Mouse (Mus musculus) layer of hippocampus, postnatal 14 days (tissue): Measurements from ENCODE around the gene Olfr622. TPM values are rescaled to one million over a fixed set of nuclear protein-coding genes. Genes with fewer than 3 reads are reported as not detected.

Experiments
- DNase-seq, 2 experiments: peaks; one replicate each; pipeline ENCODE4 v3.0.0; 2021 to 2022; ENCODE audit warnings: low spot score in 2 of 2, mixed read lengths in 1 of 2
- long read RNA-seq, 2 experiments: library from polyadenylated mRNA; stranded (forward); transcript quantifications; one replicate each; pipeline ENCODE4 v2.0.0; 2021
- total RNA-seq, 2 experiments: library from RNA; stranded (reverse); gene quantifications; 2 replicates each; pipeline ENCODE4 v1.2.3; 2021

Gene Olfr622
- not detected for total RNA-seq
- long read RNA-seq, experiment 1 = 0 reads
- long read RNA-seq, experiment 2 = 0 reads

- DNase-seq = no peak
Measured at GRCm38 (mm10) chr7:103642602-103643001, at the start of gene Olfr622. TSS of gene Olfr622 (minus strand) at chr7:103642702.

GRCm38 (mm10) chr7:103682420-103682819 lies 39.9 kb upstream of the Olfr622 start, which contains the start of gene Olfr625-ps1:
TSS of gene Olfr625-ps1 (plus strand) at chr7:103682720.
- DNase-seq = no peak

GRCm38 (mm10) chr7:103671091-103671490 lies 28.6 kb upstream of the Olfr622 start, which contains the start of gene Olfr624:
TSS of gene Olfr624 (minus strand) at chr7:103671191.
- no peak for DNase-seq

- no peak for DNase-seq
Measured at GRCm38 (mm10) chr7:103663598-103663997, 21.1 kb upstream of the Olfr622 start, which contains the start of gene Olfr623. TSS of gene Olfr623 (minus strand) at chr7:103663698.

GRCm38 (mm10) chr7:103644070-103644469 lies 1.6 kb upstream of the Olfr622 start:
- DNase-seq = no peak

- DNase-seq = no peak
Measured at GRCm38 (mm10) chr7:103636795-103637194, 5.7 kb downstream of the Olfr622 start.

DNA sequence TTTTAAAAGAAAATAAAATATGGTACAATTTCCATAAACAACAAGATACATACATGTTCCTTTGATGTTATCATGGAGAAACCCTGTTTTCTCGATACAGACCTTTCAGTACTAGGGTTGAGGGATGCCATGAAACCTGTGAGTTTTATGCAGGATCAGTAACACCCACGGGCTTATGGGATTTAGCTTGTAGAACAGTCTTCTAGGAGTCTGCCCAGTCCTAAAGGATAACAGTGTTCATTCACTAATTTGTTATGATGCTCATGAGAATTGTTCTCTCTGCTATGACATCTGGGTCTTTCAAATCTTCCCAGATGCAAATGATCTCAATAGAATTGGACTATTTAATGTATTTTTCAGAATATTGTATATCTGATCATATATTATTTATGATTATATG lies 30.1 kb downstream of the Olfr622 start, which contains the start of gene Olfr620:
Olfr620 (minus strand) TSS at position 101 of the 400 bp plus-strand sequence.
- DNase-seq = no peak

GRCm38 (mm10) chr7:103607425-103607824 lies 35.1 kb downstream of the Olfr622 start:
- DNase-seq = no peak

DNA sequence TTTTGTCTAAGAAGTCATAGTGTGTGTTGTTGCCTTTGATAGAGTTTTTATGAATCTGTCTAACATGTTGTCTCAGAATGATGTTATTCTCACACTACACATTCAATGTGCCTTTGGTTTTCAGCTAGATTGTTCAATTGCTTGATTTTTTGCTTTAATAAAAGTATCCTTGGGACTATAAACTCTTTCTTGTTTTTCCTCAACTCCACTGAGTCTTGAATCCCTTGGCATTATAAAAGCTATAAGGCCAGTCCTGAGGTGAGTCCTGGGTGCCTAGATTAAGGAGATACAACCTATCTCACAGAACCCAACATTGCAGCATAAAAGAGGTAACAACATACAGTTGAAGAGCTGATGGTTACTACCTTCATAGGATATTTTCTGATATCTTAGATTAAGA lies 42.2 kb downstream of the Olfr622 start, which contains the start of gene Olfr619:
Olfr619 (plus strand) TSS at position 301 of the 400 bp plus-strand sequence.
- DNase-seq = no peak

- no peak for DNase-seq
Measured at GRCm38 (mm10) chr7:103589803-103590202, 52.7 kb downstream of the Olfr622 start, which contains the start of gene Olfr618. TSS of gene Olfr618 (plus strand) at chr7:103590103.

Other genes starting within 250 kb of the Olfr622 start
- not detected for gene Usp17lc, start 227.6 kb downstream of the Olfr622 start, total RNA-seq
- not detected for gene Olfr605, start 197.3 kb downstream of the Olfr622 start, total RNA-seq
- not detected for gene Olfr606, start 193.7 kb downstream of the Olfr622 start, total RNA-seq
- gene Olfr607, start 178.6 kb downstream of the Olfr622 start, total RNA-seq = not detected
- gene Olfr608, start 172.8 kb downstream of the Olfr622 start, total RNA-seq = not detected
- gene Olfr609, start 144.6 kb downstream of the Olfr622 start, total RNA-seq = not detected
- not detected for gene Olfr610, start 130.6 kb downstream of the Olfr622 start, total RNA-seq
- not detected for gene Olfr611, start 121.9 kb downstream of the Olfr622 start, total RNA-seq
- not detected for gene Olfr612, start 100.0 kb downstream of the Olfr622 start, total RNA-seq
- gene Olfr613, start 94.6 kb downstream of the Olfr622 start, total RNA-seq = not detected
- not detected for gene Olfr615, start 86.6 kb downstream of the Olfr622 start, total RNA-seq
- gene Olfr616, start 73.6 kb downstream of the Olfr622 start, total RNA-seq = not detected
- not detected for gene Olfr617, start 69.6 kb downstream of the Olfr622 start, total RNA-seq
- gene Olfr618, start 52.6 kb downstream of the Olfr622 start, total RNA-seq = not detected
- gene Olfr619, start 42.1 kb downstream of the Olfr622 start, total RNA-seq = not detected
- not detected for gene Olfr620, start 30.2 kb downstream of the Olfr622 start, total RNA-seq
- gene Olfr623, start 21.0 kb upstream of the Olfr622 start, total RNA-seq = not detected
- gene Olfr624, start 28.5 kb upstream of the Olfr622 start, total RNA-seq = under 1 TPM in 1 of 2 experiments, not detected in 1; 0.07 TPM
- gene Olfr625-ps1, start 40.0 kb upstream of the Olfr622 start, total RNA-seq = not detected
- not detected for gene Olfr243, start 72.0 kb upstream of the Olfr622 start, total RNA-seq
- gene Olfr628, start 87.7 kb upstream of the Olfr622 start, total RNA-seq = not detected
- gene Olfr629, start 102.2 kb upstream of the Olfr622 start, total RNA-seq = not detected
- gene Olfr630, start 114.6 kb upstream of the Olfr622 start, total RNA-seq = not detected
- gene Olfr69, start 128.9 kb upstream of the Olfr622 start, total RNA-seq = not detected
- gene Olfr68, start 137.0 kb upstream of the Olfr622 start, total RNA-seq = not detected
- not detected for gene Olfr67, start 149.1 kb upstream of the Olfr622 start, total RNA-seq
- gene Hbb-bt, start 171.3 kb upstream of the Olfr622 start, total RNA-seq = 10 to 100 TPM; 58.3 to 79.4 TPM
- 100 to 1,000 TPM; 565 to 654 TPM for gene Hbb-bs, start 185.4 kb upstream of the Olfr622 start, total RNA-seq
- gene Hbb-bh2, start 197.8 kb upstream of the Olfr622 start, total RNA-seq = not detected
- gene Hbb-bh1, start 200.5 kb upstream of the Olfr622 start, total RNA-seq = not detected
- not detected for gene Hbb-y, start 210.5 kb upstream of the Olfr622 start, total RNA-seq
- not detected for gene Olfr66, start 243.6 kb upstream of the Olfr622 start, total RNA-seq